Mouse (Mus musculus): ENCODE measurements around the gene Nadsyn1.

The Nadsyn1 gene

GRCm38 (mm10) chr7:143801195-143802065 is 21.2 kb downstream of the Nadsyn1 start:
- no peak for DNase-seq

- no peak for DNase-seq
These were observed 21.9 kb downstream of the Nadsyn1 start for GRCm38 (mm10) chr7:143800770-143801169.

- no peak for DNase-seq
These were observed 23.9 kb downstream of the Nadsyn1 start for GRCm38 (mm10) chr7:143798783-143799182.

GRCm38 (mm10) chr7:143793121-143793520 is 29.5 kb downstream of the Nadsyn1 start:
- peak; percentile 64 for DNase-seq

GRCm38 (mm10) chr7:143792336-143792985 is 30.2 kb downstream of the Nadsyn1 start:
- DNase-seq, result no peak

GRCm38 (mm10) chr7:143783996-143784829 is 38.4 kb downstream of the Nadsyn1 start, which contains the start of gene Mrgpre:
TSS of gene Mrgpre (minus strand) at chr7:143784500.
- peak; percentile 91 for DNase-seq

GRCm38 (mm10) chr7:143783378-143783995 is 39.2 kb downstream of the Nadsyn1 start:
- DNase-seq, result peak; percentile 23

GRCm38 (mm10) chr7:143777375-143777774 is 45.3 kb downstream of the Nadsyn1 start:
- DNase-seq, result peak; percentile 26

GRCm38 (mm10) chr7:143776137-143776536 is 46.5 kb downstream of the Nadsyn1 start:
- DNase-seq, result no peak

GRCm38 (mm10) chr7:143769461-143769860 is 53.2 kb downstream of the Nadsyn1 start:
- no peak for DNase-seq

- DNase-seq, result no peak
These were observed 54.4 kb downstream of the Nadsyn1 start for GRCm38 (mm10) chr7:143768267-143768666.

- no peak for DNase-seq
These were observed 55.8 kb downstream of the Nadsyn1 start, which contains the start of gene Mrgprg for GRCm38 (mm10) chr7:143766893-143767292. TSS of gene Mrgprg (minus strand) at chr7:143766993.

- DNase-seq, result no peak
These were observed 57.6 kb downstream of the Nadsyn1 start for GRCm38 (mm10) chr7:143764876-143765530.

GRCm38 (mm10) chr7:143763794-143764193 is 58.9 kb downstream of the Nadsyn1 start:
- no peak for DNase-seq

GRCm38 (mm10) chr7:143758956-143759355 is 63.7 kb downstream of the Nadsyn1 start:
- DNase-seq, result no peak

- no peak for DNase-seq
These were observed 65.0 kb downstream of the Nadsyn1 start for GRCm38 (mm10) chr7:143757696-143758095.

GRCm38 (mm10) chr7:143757027-143757390 is 65.6 kb downstream of the Nadsyn1 start:
- peak; percentile 92 for DNase-seq

- no peak for DNase-seq
These were observed 66.3 kb downstream of the Nadsyn1 start, which contains the start of gene Osbpl5 for GRCm38 (mm10) chr7:143756125-143757026. TSS of gene Osbpl5 (minus strand) at chr7:143756985.

GRCm38 (mm10) chr7:143755357-143756124 is 67.1 kb downstream of the Nadsyn1 start:
- DNase-seq, result no peak

Measured in lung, postnatal 10 days (tissue).